Comparison of ENCODE assay signal across 27 mouse cellular contexts in genomic region chr9:116447734-116448133, GRCm38 (mm10).
A peak's percentile ranks its signal among the peaks of the same experiment; 100 is the strongest.
DNase-seq lines count a peak whose midpoint lies in the region; ATAC-seq lines count a peak whose summit lies in the region.
"Had no signal": no experiment of that assay in that cellular context is flagged by ENCODE, and none has a peak within 500 bp of the region (broad histone marks: within the 10 kb centered on the region; RNA-seq: fewer than 3 reads in every experiment).

No protein-coding gene starts in this region.

- H3K4me1 ChIP-seq in forebrain, embryonic 10.5 days = no peaks in the 10 kb centered on the region
- H3K4me1 ChIP-seq in forebrain, embryonic 11.5 days (replicated peaks; ENCODE audit: control insufficient read depth, insufficient read depth, low read length) = no peaks in the 10 kb centered on the region
- H3K4me1 ChIP-seq: forebrain, embryonic 12.5 days; forebrain, embryonic 15.5 days; heart, embryonic 12.5 days; heart, embryonic 15.5 days; hindbrain, embryonic 10.5 days; hindbrain, embryonic 13.5 days had no signal

- no peak overlapping the region for H3K27ac ChIP-seq in forebrain, embryonic 10.5 days
- H3K27ac ChIP-seq in forebrain, embryonic 11.5 days (ENCODE audit: low read depth, low read length) = no peak overlapping the region
- H3K27ac ChIP-seq: forebrain, embryonic 12.5 days; forebrain, embryonic 15.5 days; heart, embryonic 15.5 days; hindbrain, embryonic 10.5 days; hindbrain, embryonic 13.5 days had no signal

- ATAC-seq in CD4-positive, CD25-positive, alpha-beta regulatory T cell, adult 4 months = peak; percentile 41
- no peak for ATAC-seq in forebrain, embryonic 11.5 days (replicated peaks; ENCODE audit: low FRiP score)
- ATAC-seq: forebrain, embryonic 15.5 days; hindbrain, embryonic 16.5 days; inflammation-experienced regulatory T-cells, adult 6 months; intestine, embryonic 16.5 days; Patski had no signal

- no peak overlapping the region for H3K4me3 ChIP-seq in forebrain, embryonic 10.5 days
- no peak overlapping the region for H3K4me3 ChIP-seq in forebrain, embryonic 11.5 days (ENCODE audit: low read depth, low read length)
- H3K4me3 ChIP-seq: forebrain, embryonic 12.5 days; forebrain, embryonic 15.5 days; heart, embryonic 12.5 days; heart, embryonic 15.5 days; hindbrain, embryonic 10.5 days; hindbrain, embryonic 13.5 days had no signal

- no peak overlapping the region for H3K9ac ChIP-seq in forebrain, embryonic 11.5 days (ENCODE audit: low read length)
- H3K9ac ChIP-seq: forebrain, embryonic 12.5 days; forebrain, embryonic 15.5 days; heart, embryonic 12.5 days; heart, embryonic 15.5 days; hindbrain, embryonic 13.5 days had no signal

- no peaks in the 10 kb centered on the region for H3K27me3 ChIP-seq in forebrain, embryonic 10.5 days (ENCODE audit: poor library complexity, severe bottlenecking)
- H3K27me3 ChIP-seq in forebrain, embryonic 11.5 days (ENCODE audit: control insufficient read depth, insufficient read depth, low read length) = no peaks in the 10 kb centered on the region
- H3K27me3 ChIP-seq: forebrain, embryonic 12.5 days; forebrain, embryonic 15.5 days; heart, embryonic 12.5 days; heart, embryonic 15.5 days; hindbrain, embryonic 13.5 days had no signal

- H3K4me2 ChIP-seq in forebrain, embryonic 11.5 days (ENCODE audit: low read depth, low read length, severe bottlenecking) = no peak overlapping the region
- H3K4me2 ChIP-seq: forebrain, embryonic 12.5 days; forebrain, embryonic 15.5 days; heart, embryonic 12.5 days; heart, embryonic 15.5 days; hindbrain, embryonic 13.5 days had no signal

- no peaks in the 10 kb centered on the region for H3K36me3 ChIP-seq in forebrain, embryonic 10.5 days (replicated peaks)
- no peaks in the 10 kb centered on the region for H3K36me3 ChIP-seq in forebrain, embryonic 11.5 days (ENCODE audit: control insufficient read depth, insufficient read depth, low read length)
- H3K36me3 ChIP-seq: forebrain, embryonic 12.5 days; forebrain, embryonic 15.5 days; G1E; heart, embryonic 12.5 days; heart, embryonic 15.5 days; hindbrain, embryonic 10.5 days; hindbrain, embryonic 13.5 days had no signal

- H3K9me3 ChIP-seq in forebrain, embryonic 10.5 days = no peaks in the 10 kb centered on the region
- no peaks in the 10 kb centered on the region for H3K9me3 ChIP-seq in forebrain, embryonic 11.5 days (ENCODE audit: control insufficient read depth, low read length)
- H3K9me3 ChIP-seq: forebrain, embryonic 12.5 days; forebrain, embryonic 15.5 days; heart, embryonic 15.5 days had no signal

- peak; percentile 42 for DNase-seq in CD4-positive helper T cell, adult 2 months (ENCODE audit: low read depth, low spot score)
- DNase-seq in induced T-regulatory cell, adult 2 months (ENCODE audit: low read depth) = peak; percentile 46
- no peak for DNase-seq in layer of hippocampus, adult 11-12 months (ENCODE audit: low spot score)
- DNase-seq in forebrain, embryonic 10.5 days (ENCODE audit: extremely low spot score, low spot score) = no peak
- DNase-seq in forebrain, embryonic 11.5 days (ENCODE audit: low spot score) = no peak
- DNase-seq: adrenal gland, adult 2 months; adrenal gland, postnatal 14 days; cerebellum, adult 11 months; cerebellum, adult 2 months; cerebellum, adult 9-11 months; gastrocnemius, postnatal 10 days; gastrocnemius, postnatal 36 days; heart, postnatal 10 days; heart, postnatal 36 days; kidney, adult 18-20 months had no signal

- WGBS in forebrain, embryonic 10.5 days = 89% methylated on average over 6 of the region's 6 CpGs
- WGBS in forebrain, embryonic 11.5 days = 90% methylated on average over 6 of the region's 6 CpGs

Comparison
In these comparisons a context has a peak if more than half of its experiments do, and no peak if none do; other contexts are left out.
1. DNase-seq: peak in CD4-positive helper T cell, adult 2 months (single experiment) and induced T-regulatory cell, adult 2 months (single experiment); none in layer of hippocampus, adult 11-12 months (single experiment), forebrain, embryonic 10.5 days (single experiment) and forebrain, embryonic 11.5 days (single experiment).